Comparison of ENCODE assay signal across 13 mouse cellular contexts in genomic region chr3:138067288-138067687, GRCm38 (mm10). TPM values are rescaled to one million over a fixed set of nuclear protein-coding genes. Genes with fewer than 3 reads are reported as not detected.
DNase-seq lines count a peak whose midpoint lies in the region; ATAC-seq and TF ChIP-seq lines count a peak whose summit lies in the region.
"Had no signal": no experiment of that assay in that cellular context is flagged by ENCODE, and none has a peak within 500 bp of the region (broad histone marks: within the 10 kb centered on the region; RNA-seq: fewer than 3 reads in every experiment).

Gene Gm5105, minus strand, starts transcription at chr3:138067388.

- H3K9me3 ChIP-seq in heart, embryonic 11.5 days (replicated peaks; ENCODE audit: control insufficient read depth, low read length): no peaks in the 10 kb centered on the region
- H3K9me3 ChIP-seq in hindbrain, embryonic 16.5 days (ENCODE audit: control insufficient read depth, low read length): no peaks in the 10 kb centered on the region
- no peaks in the 10 kb centered on the region for H3K9me3 ChIP-seq in stomach, postnatal 0 days (ENCODE audit: control insufficient read depth, low read length)

- TF ChIP-seq CTCF in layer of hippocampus, adult 2 months (conservative IDR thresholded peaks at IDR 0.05): no peak
- TF ChIP-seq CTCF in stomach, postnatal 0 days (IDR thresholded peaks at IDR 0.05; ENCODE audit: low read depth): no peak

- 94% methylated on average over 12 of the region's 12 CpGs for WGBS in heart, embryonic 11.5 days (ENCODE audit: insufficient replicate concordance)
- 90% methylated on average over 12 of the region's 12 CpGs for WGBS in hindbrain, embryonic 16.5 days
- WGBS in stomach, postnatal 0 days: 96% methylated on average over 12 of the region's 12 CpGs

- peak; percentile 14 for TF ChIP-seq POLR2A in myocyte (IDR thresholded peaks at IDR 0.05; ENCODE audit: insufficient read length, low read depth)

- no peak for TF ChIP-seq EP300 in stomach, postnatal 0 days (optimal IDR thresholded peaks at IDR 0.05)

- peaks cover 44% of the 10 kb centered on the region for H3K4me1 ChIP-seq in heart, embryonic 11.5 days (ENCODE audit: control insufficient read depth, insufficient read depth, low read length)
- peaks cover 15% of the 10 kb centered on the region for H3K4me1 ChIP-seq in hindbrain, embryonic 16.5 days (ENCODE audit: control insufficient read depth, insufficient read depth, low read depth, low read length)
- H3K4me1 ChIP-seq in stomach, postnatal 0 days (replicated peaks; ENCODE audit: control insufficient read depth, insufficient read depth): no peaks in the 10 kb centered on the region

- H3K79me2 ChIP-seq in myocyte (ENCODE audit: control insufficient read depth, insufficient read depth): peaks cover 70% of the 10 kb centered on the region

- no peaks in the 10 kb centered on the region for H3K36me3 ChIP-seq in heart, embryonic 11.5 days (ENCODE audit: control insufficient read depth, insufficient read depth, low read length)
- no peaks in the 10 kb centered on the region for H3K36me3 ChIP-seq in hindbrain, embryonic 16.5 days (ENCODE audit: control insufficient read depth, insufficient read depth, low read length)
- H3K36me3 ChIP-seq in myocyte (ENCODE audit: control insufficient read depth, insufficient read depth): peaks cover 10% of the 10 kb centered on the region
- no peaks in the 10 kb centered on the region for H3K36me3 ChIP-seq in stomach, postnatal 0 days (ENCODE audit: control insufficient read depth, insufficient read depth, low read length)

- peak within 1 kb of the TSS; percentile 18; the same call in 1 of the 2 replicates for H3K4me3 ChIP-seq in heart, embryonic 11.5 days (ENCODE audit: low read depth, low read length)
- H3K4me3 ChIP-seq in layer of hippocampus, adult 2 months: peak within 1 kb of the TSS; percentile 26; the same call in 1 of the 2 replicates
- 0 out of 2 replicates have a peak within 1 kb of the TSS, but pooled peaks have one; percentile 4 for H3K4me3 ChIP-seq in hindbrain, embryonic 16.5 days (ENCODE audit: low read length)
- H3K4me3 ChIP-seq in myocyte: peak within 1 kb of the TSS; percentile 86
- no peak within 1 kb of the TSS for H3K4me3 ChIP-seq in stomach, postnatal 0 days (ENCODE audit: low read depth, low read length)

- DNase-seq in heart, adult 8-10 months (ENCODE audit: low spot score): no peak
- DNase-seq in layer of hippocampus, adult 2 months (ENCODE audit: low spot score in 2 of 2): no peak
- DNase-seq in layer of hippocampus, adult 9-10 months (ENCODE audit: low spot score): no peak
- no peak for DNase-seq in stomach, postnatal 0 days (ENCODE audit: low spot score)
- DNase-seq: gastrocnemius, postnatal 10 days; layer of hippocampus, adult 9-11 months had no signal

- no peak for ATAC-seq in heart, embryonic 11.5 days (replicated peaks; ENCODE audit: insufficient number of reproducible peaks, low FRiP score, low TSS enrichment)
- no peak for ATAC-seq in hindbrain, embryonic 16.5 days
- no peak for ATAC-seq in stomach, postnatal 0 days (ENCODE audit: low FRiP score, low TSS enrichment)
- ATAC-seq: intestine, embryonic 16.5 days had no signal

- H3ac ChIP-seq in myocyte (ENCODE audit: control insufficient read depth, insufficient read length): peak within 1 kb of the TSS; percentile 75

- H3K27ac ChIP-seq in heart, embryonic 11.5 days (ENCODE audit: low read depth, low read length): no peak within 1 kb of the TSS
- H3K27ac ChIP-seq in layer of hippocampus, adult 2 months: peak within 1 kb of the TSS; percentile 91
- H3K27ac ChIP-seq in hindbrain, embryonic 16.5 days (ENCODE audit: low read depth, low read length): no peak within 1 kb of the TSS
- H3K27ac ChIP-seq in stomach, postnatal 0 days (replicated peaks): no peak within 1 kb of the TSS

- peak within 1 kb of the TSS; percentile 67 for H3K4me2 ChIP-seq in heart, embryonic 11.5 days
- H3K4me2 ChIP-seq in hindbrain, embryonic 16.5 days (ENCODE audit: low read length): peak within 1 kb of the TSS; percentile 52
- peak within 1 kb of the TSS; percentile 93 for H3K4me2 ChIP-seq in myocyte (ENCODE audit: low read depth)
- H3K4me2 ChIP-seq in stomach, postnatal 0 days (replicated peaks; ENCODE audit: low read depth): no peak within 1 kb of the TSS

- no peaks in the 10 kb centered on the region for H3K27me3 ChIP-seq in heart, embryonic 11.5 days (ENCODE audit: control insufficient read depth, insufficient read depth, low read length)
- H3K27me3 ChIP-seq in hindbrain, embryonic 16.5 days (replicated peaks; ENCODE audit: control insufficient read depth, insufficient read depth, low read length): no peaks in the 10 kb centered on the region
- no peaks in the 10 kb centered on the region for H3K27me3 ChIP-seq in myocyte (ENCODE audit: control insufficient read depth, insufficient read depth, insufficient read length)
- H3K27me3 ChIP-seq in stomach, postnatal 0 days (ENCODE audit: control insufficient read depth, insufficient read depth, low read length): no peaks in the 10 kb centered on the region

- H3K9ac ChIP-seq in heart, embryonic 11.5 days (ENCODE audit: low read depth, low read length): 0 out of 2 replicates have a peak within 1 kb of the TSS, but pooled peaks have one; percentile 34
- H3K9ac ChIP-seq in hindbrain, embryonic 16.5 days (ENCODE audit: low read depth, low read length): peak within 1 kb of the TSS; percentile 28; the same call in 1 of the 2 replicates
- no peak within 1 kb of the TSS for H3K9ac ChIP-seq in stomach, postnatal 0 days (ENCODE audit: low read length)

TF ChIP-seq in myocyte, 11 proteins besides CTCF, POLR2A, EP300 and RAD21:
- TF ChIP-seq MYOG (IDR thresholded peaks at IDR 0.05; ENCODE audit: control insufficient read depth in 1 of 3, insufficient read depth in 1 of 3, insufficient read length in 2 of 3, low read depth in 2 of 3) (no peak), SRF (IDR thresholded peaks at IDR 0.05; ENCODE audit: control insufficient read depth, insufficient read length, low read depth) (no peak), POLR2AphosphoS2 (IDR thresholded peaks at IDR 0.05; ENCODE audit: insufficient read length, low read depth) (no peak), E2F4 (IDR thresholded peaks at IDR 0.05; ENCODE audit: insufficient read depth) (no peak), CEBPB (IDR thresholded peaks at IDR 0.05; ENCODE audit: insufficient read depth, poor library complexity, severe bottlenecking) (no peak), USF1 (IDR thresholded peaks at IDR 0.05; ENCODE audit: low read depth) (no peak), TCF12 (IDR thresholded peaks at IDR 0.05; ENCODE audit: insufficient read depth, poor library complexity, severe bottlenecking) (no peak), MYOD1 (IDR thresholded peaks at IDR 0.05; ENCODE audit: control insufficient read depth in 1 of 3, insufficient read length in 2 of 3, low read depth in 2 of 3) (no peak), MAX (IDR thresholded peaks at IDR 0.05; ENCODE audit: low read depth) (no peak)

RNA-seq across cellular contexts. Expression of gene Gm5105, which starts in this region (rescaled TPM):
- 0.89 TPM in 1 of 2 replicates, not detected in the other for polyA plus RNA-seq in heart, embryonic 11.5 days (2014; fragmentation: Nextera tagmentation; extraction: Ambion mirVana)
- 1 to 10 TPM in 2 of 4 experiments, under 1 TPM in 2; 0.76 to 1.6 (median 1.1) TPM for total RNA-seq in heart, adult 8-10 months (2022)
- under 1 TPM in 1 of 2 experiments, not detected in 1; 0.22 TPM for total RNA-seq in layer of hippocampus, adult 2 months (2021)
- 0.10 and 0.20 TPM in 2 replicates for polyA plus RNA-seq in hindbrain, embryonic 16.5 days (2015; fragmentation: Nextera tagmentation; extraction: Ambion mirVana)
- polyA plus RNA-seq in myocyte (2012; fragmentation: generic; extraction: Trizol): 0.24 TPM
- polyA plus RNA-seq in stomach, postnatal 0 days (2015; fragmentation: Nextera tagmentation; extraction: Ambion mirVana): 0.06 TPM in 1 of 2 replicates, not detected in the other
- total RNA-seq: adrenal gland, adult 18-20 months; liver, adult 2 months; neutrophil, adult 5-6 weeks had no signal
- polyA plus RNA-seq: liver, adult 2 months had no signal
